Mouse (Mus musculus) brain, embryonic 14.5 days (tissue): ENCODE results near the gene Coq6.

ENCODE experiments used
- CTCF ChIP-seq: fragments of 200-500 bp; IDR thresholded peaks from 2 replicates; pipeline ENCODE4 v1.5.1; 2012; ENCODE audit warnings: inconsistent platforms, mild to moderate bottlenecking, moderate library complexity, borderline replicate concordance; ENCODE audit not compliant: insufficient read depth, insufficient read length; ENCODE audit errors: extremely low read depth
- POLR2A ChIP-seq: fragments of 200-500 bp; IDR thresholded peaks from 2 replicates; pipeline ENCODE4 v1.6.1; 2012; ENCODE audit warnings: mild to moderate bottlenecking, inconsistent platforms, borderline replicate concordance; ENCODE audit not compliant: poor library complexity, insufficient read depth, insufficient read length, severe bottlenecking; ENCODE audit errors: extremely low read depth

- no peak for TF ChIP-seq CTCF
- peak; percentile 51; the same call in 1 of the 2 replicates for TF ChIP-seq POLR2A
Measured at GRCm38 (mm10) chr12:84361555-84362489, at the start of gene Coq6, which contains the start of gene Fam161b.
